Mouse (Mus musculus): ENCODE data around the gene Smyd4.

Smyd4 gene

DNA sequence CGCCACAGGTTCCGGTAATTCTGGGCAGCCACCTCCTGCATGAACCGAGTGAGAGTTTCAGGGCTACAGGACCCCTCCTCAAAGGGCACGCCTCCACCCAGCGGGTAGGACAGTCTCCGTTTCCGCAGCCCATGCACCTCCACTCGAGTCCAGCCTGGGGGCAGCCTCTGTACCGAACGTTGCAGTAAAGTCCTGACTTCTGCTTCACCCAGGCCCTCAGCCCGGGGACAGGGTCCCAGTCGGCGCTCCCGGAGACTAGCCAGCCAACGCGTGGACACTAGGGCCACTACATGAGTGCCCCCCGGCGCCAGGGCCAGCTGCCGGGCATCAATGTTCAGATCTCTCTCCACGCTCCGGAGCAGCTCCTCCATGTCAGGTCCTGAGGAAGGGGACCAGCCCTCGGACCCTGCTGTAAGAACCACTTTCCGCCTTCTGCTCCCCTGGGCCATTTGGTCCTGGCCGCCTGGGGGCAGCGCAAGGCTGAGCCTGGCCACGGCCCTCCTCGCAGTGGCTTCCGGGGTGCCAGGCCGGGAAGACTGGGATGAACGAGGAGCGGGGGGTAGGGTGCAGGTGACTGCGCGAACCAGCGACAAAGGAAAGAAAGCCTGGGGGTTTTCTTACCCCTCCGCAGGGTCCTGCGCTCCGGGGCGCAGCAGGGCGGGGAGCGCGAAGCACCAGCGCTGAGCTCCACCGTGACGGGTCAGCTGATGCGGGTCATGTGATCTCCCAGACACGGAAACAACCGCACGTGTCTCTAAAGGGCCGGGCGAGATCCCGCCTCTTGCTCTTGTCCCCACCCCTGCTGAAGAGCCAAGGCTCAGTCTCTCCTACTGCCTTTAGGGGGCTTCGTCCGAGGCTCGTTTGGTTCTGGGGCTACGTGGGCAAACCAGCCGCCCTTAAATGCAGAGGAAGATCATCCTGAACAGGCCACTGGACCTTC lies 106.0 kb downstream of the Smyd4 start, which contains the start of gene Wdr81:
Gene Wdr81, minus strand, starts transcription at position 727 of the 940 bp plus-strand sequence.
- peak; percentile 94 for DNase-seq (ENCODE audit: low spot score)
